Mouse (Mus musculus) midbrain, embryonic 14.5 days (tissue): ENCODE results near the gene Tmem211. TPM values are rescaled to one million over a fixed set of nuclear protein-coding genes. Genes with fewer than 3 reads are reported as not detected.
A peak's percentile ranks its signal among the peaks of the same experiment; 100 is the strongest.

Experiments used
- ATAC-seq: fragments of 200-750 bp; cut with Nextera tagmentation; 2 replicates; pipeline ENCODE4 v1.8.0; 2017; ENCODE audit warnings: moderate number of reproducible peaks, moderate library complexity; ENCODE audit not compliant: low FRiP score, low TSS enrichment
- DNase-seq: peaks from one replicate; pipeline ENCODE4 v3.0.0-alpha.2; 2015
- H3K27ac ChIP-seq: fragments of 300-500 bp; sonication (generic); replicated peaks from 2 replicates; pipeline ENCODE4 v1.5.1; 2014; ENCODE audit warnings: mild to moderate bottlenecking, low read depth, low read length, moderate library complexity
- H3K27me3 ChIP-seq: fragments of 300-500 bp; sonication (generic); 2 replicates; pipeline ENCODE4 v1.6.1; 2014; ENCODE audit warnings: low read length, control low read depth, mixed read lengths; ENCODE audit not compliant: control insufficient read depth, insufficient read depth
- H3K36me3 ChIP-seq: fragments of 300-500 bp; sonication (generic); 2 replicates; pipeline ENCODE4 v1.6.1; 2014; ENCODE audit warnings: low read length, control low read depth; ENCODE audit not compliant: control insufficient read depth, insufficient read depth
- H3K4me1 ChIP-seq: fragments of 300-500 bp; sonication (generic); 2 replicates; pipeline ENCODE4 v1.6.1; 2014; ENCODE audit warnings: mild to moderate bottlenecking, antibody characterized with exemption, low read length, control low read depth; ENCODE audit not compliant: control insufficient read depth, insufficient read depth
- H3K4me2 ChIP-seq: fragments of 300-500 bp; sonication (generic); 2 replicates; pipeline ENCODE4 v1.6.1; 2014; ENCODE audit warnings: mild to moderate bottlenecking, low read length, moderate library complexity
- H3K4me3 ChIP-seq: fragments of 300-500 bp; sonication (generic); replicated peaks from 2 replicates; pipeline ENCODE4 v1.5.1; 2014; ENCODE audit warnings: low read depth, low read length
- H3K9ac ChIP-seq: fragments of 300-500 bp; sonication (generic); replicated peaks from 2 replicates; pipeline ENCODE4 v1.6.1; 2014; ENCODE audit warnings: mild to moderate bottlenecking, low read length, moderate library complexity
- H3K9me3 ChIP-seq: fragments of 300-500 bp; sonication (generic); 2 replicates; pipeline ENCODE4 v1.6.1; 2016; ENCODE audit warnings: low read length, control low read depth, mixed read lengths; ENCODE audit not compliant: control insufficient read depth
- WGBS: fragments of 180-500 bp; shearing (Covaris S2); extraction: QIAGEN DNeasy Blood & Tissue Kit; methylation state at CpG from one replicate; pipeline ENCODE4 v1.1.7; 2014; 5-methylcytosine and 5-hydroxymethylcytosine counted together
- polyA plus RNA-seq: library from polyadenylated mRNA; unstranded; fragments of >200 nt; fragmentation: Nextera tagmentation; extraction: Ambion mirVana; gene quantifications from 2 replicates; pipeline ENCODE4 v1.2.1, GENCODE M21; 2014

Tmem211 gene
- polyA plus RNA-seq, 1 experiment from 2014 or later, result not detected

- Histone ChIP-seq H3K9me3 (no peaks in the 10 kb centered on the region), H3K4me2 (no peak overlapping the region), H3K27ac (peak overlapping the region; percentile 68), H3K9ac (no peak overlapping the region), H3K27me3 (no peaks in the 10 kb centered on the region), H3K36me3 (no peaks in the 10 kb centered on the region), H3K4me1 (no peaks in the 10 kb centered on the region), H3K4me3 (no peak overlapping the region)
- DNase-seq (peak; percentile 61), ATAC-seq (no peak; the same call in 1 of the 2 replicates)
- WGBS, result 42% methylated on average over 11 of the region's 11 CpGs
Measured at GRCm38 (mm10) chr5:113208622-113209400, 17.9 kb upstream of the Tmem211 start.

GRCm38 (mm10) chr5:113209401-113209750 is 17.3 kb upstream of the Tmem211 start:
- H3K36me3 ChIP-seq, result no peaks in the 10 kb centered on the region
- H3K4me3 ChIP-seq, result no peak overlapping the region
- no peak overlapping the region for H3K9ac ChIP-seq
- H3K4me1 ChIP-seq, result no peaks in the 10 kb centered on the region
- peak overlapping the region; percentile 68 for H3K27ac ChIP-seq
- WGBS, result 58% methylated on average over 11 of the region's 11 CpGs
- no peak for DNase-seq
- no peak overlapping the region for H3K4me2 ChIP-seq
- H3K9me3 ChIP-seq, result no peaks in the 10 kb centered on the region
- ATAC-seq, result no peak
- no peaks in the 10 kb centered on the region for H3K27me3 ChIP-seq

- ATAC-seq, result no peak
- WGBS, result 91% methylated on average over 13 of the region's 13 CpGs
- no peak overlapping the region for H3K9ac ChIP-seq
Measured at GRCm38 (mm10) chr5:113209898-113210297, 16.8 kb upstream of the Tmem211 start.

GRCm38 (mm10) chr5:113210314-113210713 is 16.4 kb upstream of the Tmem211 start:
- no peak for DNase-seq
- Histone ChIP-seq H3K4me2 (no peak overlapping the region), H3K9me3 (no peaks in the 10 kb centered on the region), H3K27me3 (no peaks in the 10 kb centered on the region), H3K27ac (peak overlapping the region; percentile 68), H3K4me1 (no peaks in the 10 kb centered on the region), H3K36me3 (no peaks in the 10 kb centered on the region), H3K9ac (no peak overlapping the region), H3K4me3 (no peak overlapping the region)
- 83% methylated on average over 6 of the region's 6 CpGs for WGBS
- ATAC-seq, result no peak

More at GRCm38 (mm10) chr5:113209898-113210297, 16.8 kb upstream of the Tmem211 start:
- no peak for DNase-seq
- no peaks in the 10 kb centered on the region for H3K27me3 ChIP-seq
- no peak overlapping the region for H3K4me3 ChIP-seq
- no peaks in the 10 kb centered on the region for H3K4me1 ChIP-seq
- H3K36me3 ChIP-seq, result no peaks in the 10 kb centered on the region
- no peak overlapping the region for H3K4me2 ChIP-seq
- no peaks in the 10 kb centered on the region for H3K9me3 ChIP-seq
- peak overlapping the region; percentile 68 for H3K27ac ChIP-seq

- Histone ChIP-seq H3K4me2 (no peak overlapping the region), H3K4me1 (no peaks in the 10 kb centered on the region), H3K4me3 (no peak overlapping the region), H3K27me3 (no peaks in the 10 kb centered on the region), H3K36me3 (no peaks in the 10 kb centered on the region), H3K9me3 (no peaks in the 10 kb centered on the region), H3K27ac (no peak overlapping the region), H3K9ac (no peak overlapping the region)
- no peak for ATAC-seq
- WGBS, result 84% methylated on average over 10 of the region's 10 CpGs
- no peak for DNase-seq
Measured at GRCm38 (mm10) chr5:113212156-113212835, 14.4 kb upstream of the Tmem211 start.

- Histone ChIP-seq H3K36me3 (no peaks in the 10 kb centered on the region), H3K4me2 (no peak overlapping the region), H3K27me3 (no peaks in the 10 kb centered on the region), H3K27ac (no peak overlapping the region), H3K4me1 (no peaks in the 10 kb centered on the region), H3K9ac (no peak overlapping the region), H3K9me3 (no peaks in the 10 kb centered on the region), H3K4me3 (no peak overlapping the region)
- 90% methylated on average over 8 of the region's 8 CpGs for WGBS
- DNase-seq (no peak), ATAC-seq (no peak)
Measured at GRCm38 (mm10) chr5:113214041-113214440, 12.7 kb upstream of the Tmem211 start.

- no peaks in the 10 kb centered on the region for H3K9me3 ChIP-seq
- H3K27ac ChIP-seq, result no peak overlapping the region
- DNase-seq (no peak), ATAC-seq (no peak)
- no peaks in the 10 kb centered on the region for H3K27me3 ChIP-seq
- no peak overlapping the region for H3K4me3 ChIP-seq
- H3K36me3 ChIP-seq, result no peaks in the 10 kb centered on the region
- H3K4me2 ChIP-seq, result no peak overlapping the region
- H3K9ac ChIP-seq, result no peak overlapping the region
- H3K4me1 ChIP-seq, result no peaks in the 10 kb centered on the region
- WGBS, result 70% methylated on average over 11 of the region's 11 CpGs
Measured at GRCm38 (mm10) chr5:113214455-113214854, 12.3 kb upstream of the Tmem211 start.

- Histone ChIP-seq H3K4me1 (no peaks in the 10 kb centered on the region), H3K27ac (no peak overlapping the region), H3K27me3 (no peaks in the 10 kb centered on the region), H3K9me3 (no peaks in the 10 kb centered on the region), H3K9ac (no peak overlapping the region), H3K4me3 (no peak overlapping the region), H3K4me2 (no peak overlapping the region), H3K36me3 (no peaks in the 10 kb centered on the region)
- DNase-seq, result no peak
- WGBS, result 90% methylated on average over 9 of the region's 9 CpGs
- no peak for ATAC-seq
Measured at GRCm38 (mm10) chr5:113215610-113216011, 11.1 kb upstream of the Tmem211 start.
